19 mouse cellular contexts compared by ENCODE assay signal in genomic region chr9:69320635-69321027, GRCm38 (mm10).
DNase-seq lines count a peak whose midpoint lies in the region; ATAC-seq and TF ChIP-seq lines count a peak whose summit lies in the region.
"Had no signal": no experiment of that assay in that cellular context is flagged by ENCODE, and none has a peak within 500 bp of the region (broad histone marks: within the 10 kb centered on the region; RNA-seq: fewer than 3 reads in every experiment).

No protein-coding gene starts in this region.

- H3K4me2 ChIP-seq in forebrain, postnatal 0 days (ENCODE audit: low read depth) = no peak overlapping the region
- H3K4me2 ChIP-seq in forebrain, embryonic 11.5 days (ENCODE audit: low read depth, low read length, severe bottlenecking) = no peak overlapping the region
- no peak overlapping the region for H3K4me2 ChIP-seq in intestine, postnatal 0 days (replicated peaks; ENCODE audit: low read depth)
- no peak overlapping the region for H3K4me2 ChIP-seq in intestine, embryonic 15.5 days (replicated peaks)
- H3K4me2 ChIP-seq in liver, postnatal 0 days (ENCODE audit: low read depth, low read length) = no peak overlapping the region
- no peak overlapping the region for H3K4me2 ChIP-seq in liver, embryonic 11.5 days
- H3K4me2 ChIP-seq: forebrain, embryonic 15.5 days; heart, embryonic 11.5 days; liver, embryonic 12.5 days; stomach, embryonic 15.5 days had no signal

- no peaks in the 10 kb centered on the region for H3K9me3 ChIP-seq in forebrain, postnatal 0 days (ENCODE audit: low read length)
- H3K9me3 ChIP-seq in forebrain, embryonic 11.5 days (ENCODE audit: control insufficient read depth, low read length) = no peaks in the 10 kb centered on the region
- H3K9me3 ChIP-seq in intestine, postnatal 0 days (ENCODE audit: control insufficient read depth) = no peaks in the 10 kb centered on the region
- H3K9me3 ChIP-seq in intestine, embryonic 15.5 days = no peaks in the 10 kb centered on the region
- no peaks in the 10 kb centered on the region for H3K9me3 ChIP-seq in liver, postnatal 0 days (ENCODE audit: low read length)
- H3K9me3 ChIP-seq in liver, embryonic 11.5 days (ENCODE audit: control insufficient read depth, low read length) = no peaks in the 10 kb centered on the region
- H3K9me3 ChIP-seq: forebrain, embryonic 15.5 days; limb, embryonic 10.5 days; liver, embryonic 12.5 days; stomach, embryonic 15.5 days had no signal

- WGBS in forebrain, postnatal 0 days = 41% methylated on average over 3 of the region's 3 CpGs
- 66% methylated on average over 3 of the region's 3 CpGs for WGBS in forebrain, embryonic 11.5 days
- 63% methylated on average over 3 of the region's 3 CpGs for WGBS in intestine, postnatal 0 days
- 59% methylated on average over 3 of the region's 3 CpGs for WGBS in intestine, embryonic 15.5 days
- WGBS in liver, postnatal 0 days (ENCODE audit: insufficient replicate concordance) = 46% methylated on average over 3 of the region's 3 CpGs
- 61% methylated on average over 3 of the region's 3 CpGs for WGBS in liver, embryonic 11.5 days

- no peak overlapping the region for H3K27ac ChIP-seq in forebrain, postnatal 0 days (ENCODE audit: low read depth, low read length)
- H3K27ac ChIP-seq in forebrain, embryonic 11.5 days (ENCODE audit: low read depth, low read length) = no peak overlapping the region
- no peak overlapping the region for H3K27ac ChIP-seq in intestine, postnatal 0 days (ENCODE audit: low read depth, low read length)
- no peak overlapping the region for H3K27ac ChIP-seq in intestine, embryonic 15.5 days
- peak overlapping the region; percentile 89 for H3K27ac ChIP-seq in liver, postnatal 0 days (ENCODE audit: low read depth)
- H3K27ac ChIP-seq in liver, embryonic 11.5 days (ENCODE audit: low read depth, low read length) = no peak overlapping the region
- H3K27ac ChIP-seq: forebrain, embryonic 15.5 days; limb, embryonic 10.5 days; liver, embryonic 12.5 days; stomach, embryonic 15.5 days had no signal

- H3K9ac ChIP-seq in forebrain, postnatal 0 days = no peak overlapping the region
- H3K9ac ChIP-seq in forebrain, embryonic 11.5 days (ENCODE audit: low read length) = no peak overlapping the region
- no peak overlapping the region for H3K9ac ChIP-seq in intestine, postnatal 0 days (ENCODE audit: low read depth, low read length)
- no peak overlapping the region for H3K9ac ChIP-seq in intestine, embryonic 15.5 days
- no peak overlapping the region for H3K9ac ChIP-seq in liver, postnatal 0 days (replicated peaks)
- no peak overlapping the region for H3K9ac ChIP-seq in liver, embryonic 11.5 days (ENCODE audit: low read depth, low read length)
- H3K9ac ChIP-seq: forebrain, embryonic 15.5 days; liver, embryonic 12.5 days; stomach, embryonic 15.5 days had no signal

- H3K4me3 ChIP-seq in forebrain, postnatal 0 days (ENCODE audit: low read depth, low read length) = no peak overlapping the region
- H3K4me3 ChIP-seq in forebrain, embryonic 11.5 days (ENCODE audit: low read depth, low read length) = no peak overlapping the region
- H3K4me3 ChIP-seq in intestine, postnatal 0 days (ENCODE audit: low read depth, low read length) = no peak overlapping the region
- H3K4me3 ChIP-seq in intestine, embryonic 15.5 days (replicated peaks) = no peak overlapping the region
- no peak overlapping the region for H3K4me3 ChIP-seq in liver, postnatal 0 days (ENCODE audit: low read depth, low read length)
- H3K4me3 ChIP-seq in liver, embryonic 11.5 days (ENCODE audit: low read depth, low read length) = no peak overlapping the region
- H3K4me3 ChIP-seq: forebrain, embryonic 15.5 days; limb, embryonic 10.5 days; liver, embryonic 12.5 days; stomach, embryonic 15.5 days had no signal

- no peak for TF ChIP-seq EP300 in liver, postnatal 0 days (IDR thresholded peaks at IDR 0.05; ENCODE audit: low read depth)

- ATAC-seq in forebrain, postnatal 0 days = no peak
- ATAC-seq in forebrain, embryonic 11.5 days (replicated peaks; ENCODE audit: low FRiP score) = no peak
- no peak for ATAC-seq in intestine, postnatal 0 days
- no peak for ATAC-seq in intestine, embryonic 15.5 days
- ATAC-seq in liver, postnatal 0 days = no peak
- ATAC-seq in liver, embryonic 11.5 days (replicated peaks; ENCODE audit: low FRiP score) = no peak
- ATAC-seq in granulocyte monocyte progenitor cell, adult 5-6 weeks (replicated peaks; ENCODE audit: poor library complexity, severe bottlenecking) = peak; percentile 32
- ATAC-seq: forebrain, embryonic 15.5 days; liver, embryonic 12.5 days; midbrain, embryonic 16.5 days had no signal

- no peaks in the 10 kb centered on the region for H3K4me1 ChIP-seq in forebrain, postnatal 0 days (ENCODE audit: insufficient read depth)
- H3K4me1 ChIP-seq in forebrain, embryonic 11.5 days (replicated peaks; ENCODE audit: control insufficient read depth, insufficient read depth, low read length) = no peaks in the 10 kb centered on the region
- no peaks in the 10 kb centered on the region for H3K4me1 ChIP-seq in intestine, postnatal 0 days (replicated peaks; ENCODE audit: control insufficient read depth, insufficient read depth, low read length)
- H3K4me1 ChIP-seq in intestine, embryonic 15.5 days (replicated peaks) = 0 out of 2 replicates have a peak, but pooled peaks cover 4% of the 10 kb centered on the region
- H3K4me1 ChIP-seq in liver, postnatal 0 days (ENCODE audit: insufficient read depth) = peaks cover 32% of the 10 kb centered on the region
- H3K4me1 ChIP-seq in liver, embryonic 11.5 days (replicated peaks; ENCODE audit: control insufficient read depth, insufficient read depth, low read length) = peaks cover 13% of the 10 kb centered on the region
- H3K4me1 ChIP-seq: forebrain, embryonic 15.5 days had no signal

- DNase-seq in forebrain, postnatal 0 days = peak; percentile 60
- no peak for DNase-seq in forebrain, embryonic 11.5 days (ENCODE audit: low spot score)
- DNase-seq in liver, postnatal 0 days = no peak
- DNase-seq in liver, embryonic 11.5 days (ENCODE audit: low spot score) = no peak
- no peak for DNase-seq in thymus, postnatal 4 days
- DNase-seq: adrenal gland, postnatal 25 days; cerebellum, adult 11-12 months; cerebellum, postnatal 14 days; thymus, adult 2 months had no signal

- no peaks in the 10 kb centered on the region for H3K36me3 ChIP-seq in forebrain, postnatal 0 days (ENCODE audit: insufficient read depth)
- H3K36me3 ChIP-seq in forebrain, embryonic 11.5 days (ENCODE audit: control insufficient read depth, insufficient read depth, low read length) = no peaks in the 10 kb centered on the region
- H3K36me3 ChIP-seq in intestine, postnatal 0 days (ENCODE audit: control insufficient read depth, insufficient read depth) = no peaks in the 10 kb centered on the region
- no peaks in the 10 kb centered on the region for H3K36me3 ChIP-seq in intestine, embryonic 15.5 days
- no peaks in the 10 kb centered on the region for H3K36me3 ChIP-seq in liver, postnatal 0 days (replicated peaks; ENCODE audit: insufficient read depth, low read length)
- H3K36me3 ChIP-seq in liver, embryonic 11.5 days (ENCODE audit: control insufficient read depth, insufficient read depth, low read length) = no peaks in the 10 kb centered on the region
- H3K36me3 ChIP-seq: forebrain, embryonic 15.5 days; limb, embryonic 10.5 days; liver, embryonic 12.5 days; stomach, embryonic 15.5 days had no signal

- peak; percentile 66 for TF ChIP-seq CTCF in forebrain, postnatal 0 days (IDR thresholded peaks at IDR 0.05; ENCODE audit: low read depth)
- TF ChIP-seq CTCF in intestine, postnatal 0 days (IDR thresholded peaks at IDR 0.05; ENCODE audit: low read depth) = peak; percentile 31; the same call in 1 of the 2 replicates
- no peak for TF ChIP-seq CTCF in liver, postnatal 0 days (IDR thresholded peaks at IDR 0.05; ENCODE audit: low read depth)

- H3K27me3 ChIP-seq in forebrain, postnatal 0 days (ENCODE audit: insufficient read depth, low read length) = no peaks in the 10 kb centered on the region
- no peaks in the 10 kb centered on the region for H3K27me3 ChIP-seq in forebrain, embryonic 11.5 days (ENCODE audit: control insufficient read depth, insufficient read depth, low read length)
- no peaks in the 10 kb centered on the region for H3K27me3 ChIP-seq in intestine, postnatal 0 days (replicated peaks; ENCODE audit: control insufficient read depth, insufficient read depth, low read length)
- H3K27me3 ChIP-seq in intestine, embryonic 15.5 days (replicated peaks) = no peaks in the 10 kb centered on the region
- no peaks in the 10 kb centered on the region for H3K27me3 ChIP-seq in liver, postnatal 0 days (ENCODE audit: insufficient read depth, low read length)
- H3K27me3 ChIP-seq in liver, embryonic 11.5 days (replicated peaks; ENCODE audit: control insufficient read depth, insufficient read depth, low read length) = no peaks in the 10 kb centered on the region
- H3K27me3 ChIP-seq: CH12.LX; liver, embryonic 12.5 days; stomach, embryonic 15.5 days had no signal
